Mouse (Mus musculus) embryonic fibroblast, embryonic 13.5 days (primary cell): Measurements from ENCODE around the gene Aldh3b1.

Experiments
- CTCF ChIP-seq: IDR thresholded peaks from 2 replicates; pipeline ENCODE4 v1.5.1; 2011; ENCODE audit warnings: mild to moderate bottlenecking, control low read depth, low read length, moderate library complexity, borderline replicate concordance; ENCODE audit not compliant: insufficient read depth
- POLR2A ChIP-seq: IDR thresholded peaks from 2 replicates; pipeline ENCODE4 v1.6.1; 2011; ENCODE audit warnings: low read depth, mild to moderate bottlenecking, control low read depth, low read length, moderate library complexity

DNA sequence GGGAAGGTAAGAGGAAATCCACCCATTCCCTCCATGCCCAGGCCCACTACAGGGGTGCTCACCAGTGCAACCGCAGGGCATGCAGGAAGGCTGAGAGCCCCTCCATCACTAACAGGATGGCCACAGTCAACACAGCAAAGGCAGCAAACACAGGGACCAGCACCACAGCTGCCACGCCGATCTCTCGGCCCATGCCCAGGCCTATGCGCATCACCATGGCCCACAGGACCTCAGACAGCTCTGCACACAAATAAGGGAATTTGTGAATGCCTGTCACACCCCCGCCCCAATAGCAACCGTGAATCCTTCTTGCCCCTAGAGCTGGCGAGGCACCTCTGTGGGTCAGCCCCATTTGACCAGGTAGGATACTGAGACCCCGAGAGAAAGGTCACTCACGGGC, 33.4 kb downstream of the Aldh3b1 start:
- TF ChIP-seq POLR2A (no peak), CTCF (no peak)
